Mouse (Mus musculus) retina, embryonic 14.5 days (tissue): ENCODE results near the gene Fgfr2.
"Not testable (repeated sequence)": the region's sequence is repeated elsewhere in the genome, so short reads cannot be mapped to it uniquely, and the experiment has no call there.

Experiments used
- DNase-seq: peaks from one replicate; pipeline ENCODE4 v3.0.0-alpha.2; 2015; ENCODE audit warnings: low spot score

The Fgfr2 gene

GRCm38 (mm10) chr7:132502445-132502844 lies 620.7 kb downstream of the Fgfr2 start:
- not testable (repeated sequence) for DNase-seq

GRCm38 (mm10) chr7:132497142-132497541 lies 626.0 kb downstream of the Fgfr2 start:
- no peak for DNase-seq

GRCm38 (mm10) chr7:132494263-132494662 lies 628.9 kb downstream of the Fgfr2 start:
- no peak for DNase-seq

- no peak for DNase-seq
Measured at GRCm38 (mm10) chr7:132493632-132494031, 629.5 kb downstream of the Fgfr2 start.

GRCm38 (mm10) chr7:132491902-132492301 lies 631.2 kb downstream of the Fgfr2 start:
- no peak for DNase-seq

- DNase-seq, result no peak
Measured at GRCm38 (mm10) chr7:132487361-132487760, 635.8 kb downstream of the Fgfr2 start.

GRCm38 (mm10) chr7:132486403-132487178 lies 636.6 kb downstream of the Fgfr2 start:
- DNase-seq, result no peak

- no peak for DNase-seq
Measured at GRCm38 (mm10) chr7:132484424-132484823, 638.7 kb downstream of the Fgfr2 start.

- no peak for DNase-seq
Measured at GRCm38 (mm10) chr7:132480696-132481306, 642.3 kb downstream of the Fgfr2 start.

- peak; percentile 15 for DNase-seq
Measured at GRCm38 (mm10) chr7:132478295-132478809, 644.8 kb downstream of the Fgfr2 start.

- DNase-seq, result no peak
Measured at GRCm38 (mm10) chr7:132477753-132478152, 645.4 kb downstream of the Fgfr2 start.

GRCm38 (mm10) chr7:132476491-132476890 lies 646.7 kb downstream of the Fgfr2 start:
- DNase-seq, result no peak

GRCm38 (mm10) chr7:132475069-132475468 lies 648.1 kb downstream of the Fgfr2 start:
- DNase-seq, result peak; percentile 76

- DNase-seq, result peak; percentile 71
Measured at GRCm38 (mm10) chr7:132471327-132471726, 651.8 kb downstream of the Fgfr2 start.

- no peak for DNase-seq
Measured at GRCm38 (mm10) chr7:132468391-132468790, 654.8 kb downstream of the Fgfr2 start.

- no peak for DNase-seq
Measured at GRCm38 (mm10) chr7:132465897-132466296, 657.3 kb downstream of the Fgfr2 start.

- no peak for DNase-seq
Measured at GRCm38 (mm10) chr7:132464894-132465293, 658.3 kb downstream of the Fgfr2 start.

GRCm38 (mm10) chr7:132458493-132458892 lies 664.7 kb downstream of the Fgfr2 start:
- DNase-seq, result peak; percentile 62

GRCm38 (mm10) chr7:132455071-132455720 lies 668.0 kb downstream of the Fgfr2 start:
- peak; percentile 17 for DNase-seq

GRCm38 (mm10) chr7:132449891-132450735 lies 673.0 kb downstream of the Fgfr2 start:
- peak; percentile 42 for DNase-seq

- no peak for DNase-seq
Measured at GRCm38 (mm10) chr7:132448511-132449154, 674.5 kb downstream of the Fgfr2 start.
